Mouse (Mus musculus) intestine, embryonic 14.5 days (tissue): ENCODE results near the gene Six5. TPM values are rescaled to one million over a fixed set of nuclear protein-coding genes. Genes with fewer than 3 reads are reported as not detected.

Experiments
- ATAC-seq: fragments of 200-750 bp; cut with Nextera tagmentation; replicated peaks from 2 replicates; pipeline ENCODE4 v1.8.0; 2017; ENCODE audit warnings: low read depth, moderate number of reproducible peaks, moderate TSS enrichment, moderate library complexity; ENCODE audit not compliant: low FRiP score, low TSS enrichment
- DNase-seq: peaks from one replicate; pipeline ENCODE4 v3.0.0-alpha.2; 2018; ENCODE audit warnings: low spot score
- H3K27ac ChIP-seq: fragments of 300-500 bp; sonication (generic); 2 replicates; pipeline ENCODE4 v1.5.1; 2014; ENCODE audit warnings: low read depth, mild to moderate bottlenecking, control low read depth
- H3K27me3 ChIP-seq: fragments of 300-500 bp; sonication (generic); replicated peaks from 2 replicates; pipeline ENCODE4 v1.6.1; 2014; ENCODE audit warnings: low read length, control low read depth; ENCODE audit not compliant: control insufficient read depth, insufficient read depth
- H3K36me3 ChIP-seq: fragments of 300-500 bp; sonication (generic); 2 replicates; pipeline ENCODE4 v1.6.1; 2014; ENCODE audit warnings: low read length, control low read depth; ENCODE audit not compliant: control insufficient read depth, insufficient read depth
- H3K4me1 ChIP-seq: fragments of 300-500 bp; sonication (generic); replicated peaks from 2 replicates; pipeline ENCODE4 v1.6.1; 2014; ENCODE audit warnings: low read length, control low read depth, mixed read lengths; ENCODE audit not compliant: control insufficient read depth, insufficient read depth
- H3K4me2 ChIP-seq: fragments of 300-500 bp; sonication (generic); 2 replicates; pipeline ENCODE4 v1.6.1; 2014; ENCODE audit warnings: low read length
- H3K4me3 ChIP-seq: fragments of 300-500 bp; sonication (generic); 2 replicates; pipeline ENCODE4 v1.5.1; 2014; ENCODE audit warnings: low read depth, low read length, control low read depth, mixed read lengths
- H3K9ac ChIP-seq: fragments of 300-500 bp; sonication (generic); 2 replicates; pipeline ENCODE4 v1.6.1; 2014; ENCODE audit warnings: mild to moderate bottlenecking, low read length
- H3K9me3 ChIP-seq: fragments of 300-500 bp; sonication (generic); 2 replicates; pipeline ENCODE4 v1.6.1; 2016; ENCODE audit warnings: low read length, control low read depth; ENCODE audit not compliant: control insufficient read depth
- WGBS: fragments of 180-500 bp; shearing (Covaris S2); extraction: QIAGEN DNeasy Blood & Tissue Kit; methylation state at CpG from one replicate; pipeline ENCODE4 v1.1.7; 2014; 5-methylcytosine and 5-hydroxymethylcytosine counted together
- polyA plus RNA-seq: library from polyadenylated mRNA; unstranded; fragments of >200 nt; fragmentation: Nextera tagmentation; extraction: Ambion mirVana; gene quantifications from 2 replicates; pipeline ENCODE4 v1.2.1, GENCODE M21; 2014

The Six5 gene
- polyA plus RNA-seq, 1 experiment from 2014 or later: 15.7 TPM

- Histone ChIP-seq H3K4me3 (no peak overlapping the region), H3K9ac (no peak overlapping the region), H3K4me1 (peaks cover 29% of the 10 kb centered on the region), H3K36me3 (peaks cover 49% of the 10 kb centered on the region), H3K27ac (no peak overlapping the region), H3K4me2 (no peak overlapping the region), H3K27me3 (no peaks in the 10 kb centered on the region), H3K9me3 (no peaks in the 10 kb centered on the region)
- DNase-seq (no peak), ATAC-seq (no peak)
- WGBS: 84% methylated on average over 3 of the region's 3 CpGs
Measured at GRCm38 (mm10) chr7:19078732-19079131, 15.7 kb upstream of the Six5 start.

GRCm38 (mm10) chr7:19080451-19080950 is 13.9 kb upstream of the Six5 start:
- Histone ChIP-seq H3K9me3 (no peaks in the 10 kb centered on the region), H3K4me1 (peaks cover 41% of the 10 kb centered on the region), H3K4me2 (no peak overlapping the region), H3K4me3 (no peak overlapping the region), H3K9ac (no peak overlapping the region), H3K27ac (no peak overlapping the region), H3K27me3 (no peaks in the 10 kb centered on the region), H3K36me3 (peaks cover 49% of the 10 kb centered on the region)
- ATAC-seq (no peak), DNase-seq (no peak)
- WGBS: 86% methylated on average over 19 of the region's 19 CpGs

GRCm38 (mm10) chr7:19082171-19082570 is 12.2 kb upstream of the Six5 start:
- Histone ChIP-seq H3K9ac (no peak overlapping the region), H3K27ac (no peak overlapping the region)

GRCm38 (mm10) chr7:19083096-19083495 is 11.3 kb upstream of the Six5 start:
- no peak overlapping the region for H3K4me3 ChIP-seq
- H3K4me1 ChIP-seq: peaks cover 39% of the 10 kb centered on the region
- peaks cover 61% of the 10 kb centered on the region for H3K36me3 ChIP-seq
- H3K9ac ChIP-seq: peak overlapping the region; percentile 20; the same call in 1 of the 2 replicates
- 47% methylated on average over 6 of the region's 6 CpGs for WGBS
- no peak for ATAC-seq
- H3K27ac ChIP-seq: no peak overlapping the region
- 0 out of 2 replicates have a peak overlapping the region, but pooled peaks have one; percentile 36 for H3K4me2 ChIP-seq
- no peaks in the 10 kb centered on the region for H3K9me3 ChIP-seq
- DNase-seq: no peak
- H3K27me3 ChIP-seq: no peaks in the 10 kb centered on the region

More at GRCm38 (mm10) chr7:19082171-19082570, 12.2 kb upstream of the Six5 start:
- no peak for DNase-seq
- Histone ChIP-seq H3K36me3 (peaks cover 53% of the 10 kb centered on the region), H3K27me3 (no peaks in the 10 kb centered on the region), H3K9me3 (no peaks in the 10 kb centered on the region), H3K4me3 (no peak overlapping the region), H3K4me2 (no peak overlapping the region), H3K4me1 (peaks cover 48% of the 10 kb centered on the region)
- ATAC-seq: no peak
- WGBS: 81% methylated on average over 4 of the region's 4 CpGs

GRCm38 (mm10) chr7:19083701-19084100 is 10.7 kb upstream of the Six5 start, which contains the start of gene Dmpk:
TSS of gene Dmpk (plus strand) at chr7:19083849.
- Histone ChIP-seq H3K9me3 (no peaks in the 10 kb centered on the region), H3K4me2 (peak within 1 kb of the TSS; percentile 36), H3K4me1 (peaks cover 39% of the 10 kb centered on the region), H3K27me3 (no peaks in the 10 kb centered on the region), H3K4me3 (peak within 1 kb of the TSS; percentile 29), H3K36me3 (peaks cover 59% of the 10 kb centered on the region), H3K27ac (peak within 1 kb of the TSS; percentile 60), H3K9ac (peak within 1 kb of the TSS; percentile 20; the same call in 1 of the 2 replicates)
- 35% methylated on average over 8 of the region's 10 CpGs for WGBS
- peak; percentile 44 for ATAC-seq
- DNase-seq: no peak

- peak overlapping the region; percentile 29 for H3K4me3 ChIP-seq
- H3K4me2 ChIP-seq: peak overlapping the region; percentile 36
- peak overlapping the region; percentile 60 for H3K27ac ChIP-seq
- no peaks in the 10 kb centered on the region for H3K27me3 ChIP-seq
- DNase-seq: no peak
- peaks cover 39% of the 10 kb centered on the region for H3K4me1 ChIP-seq
- WGBS: 57% methylated on average over 6 of the region's 6 CpGs
- peak overlapping the region; percentile 20; the same call in 1 of the 2 replicates for H3K9ac ChIP-seq
- peaks cover 55% of the 10 kb centered on the region for H3K36me3 ChIP-seq
- no peak for ATAC-seq
- no peaks in the 10 kb centered on the region for H3K9me3 ChIP-seq
Measured at GRCm38 (mm10) chr7:19084277-19084771, 10.1 kb upstream of the Six5 start.

- Histone ChIP-seq H3K4me2 (peak overlapping the region; percentile 36), H3K27ac (peak overlapping the region; percentile 77), H3K9ac (peak overlapping the region; percentile 37), H3K36me3 (peaks cover 50% of the 10 kb centered on the region), H3K4me3 (peak overlapping the region; percentile 29), H3K9me3 (no peaks in the 10 kb centered on the region), H3K4me1 (peaks cover 39% of the 10 kb centered on the region), H3K27me3 (no peaks in the 10 kb centered on the region)
- ATAC-seq (no peak), DNase-seq (no peak)
- WGBS: 22% methylated on average over 9 of the region's 9 CpGs
Measured at GRCm38 (mm10) chr7:19084921-19085473, 9.4 kb upstream of the Six5 start.

GRCm38 (mm10) chr7:19085495-19085894 is 8.9 kb upstream of the Six5 start:
- ATAC-seq: no peak
- Histone ChIP-seq H3K36me3 (peaks cover 50% of the 10 kb centered on the region), H3K4me2 (peak overlapping the region; percentile 36), H3K4me1 (peaks cover 39% of the 10 kb centered on the region), H3K27me3 (no peaks in the 10 kb centered on the region), H3K4me3 (peak overlapping the region; percentile 23), H3K27ac (peak overlapping the region; percentile 77), H3K9ac (peak overlapping the region; percentile 37), H3K9me3 (no peaks in the 10 kb centered on the region)
- no peak for DNase-seq
- 7% methylated on average over 6 of the region's 6 CpGs for WGBS
